Comparison of ENCODE assay signal across 9 mouse cellular contexts in genomic region chr10:20630122-20630521, GRCm38 (mm10).
DNase-seq lines count a peak whose midpoint lies in the region; ATAC-seq lines count a peak whose summit lies in the region.
"Had no signal": no experiment of that assay in that cellular context is flagged by ENCODE, and none has a peak within 500 bp of the region (broad histone marks: within the 10 kb centered on the region; RNA-seq: fewer than 3 reads in every experiment).

No protein-coding gene starts in this region.

- no peak overlapping the region for H3K9ac ChIP-seq in kidney, embryonic 15.5 days
- H3K9ac ChIP-seq: liver, embryonic 13.5 days had no signal

- no peaks in the 10 kb centered on the region for H3K27me3 ChIP-seq in kidney, embryonic 15.5 days
- H3K27me3 ChIP-seq: liver, embryonic 13.5 days had no signal

- no peak overlapping the region for H3K4me3 ChIP-seq in kidney, embryonic 15.5 days (replicated peaks)
- H3K4me3 ChIP-seq: liver, embryonic 13.5 days had no signal

- H3K4me1 ChIP-seq in kidney, embryonic 15.5 days, result no peaks in the 10 kb centered on the region

- no peaks in the 10 kb centered on the region for H3K9me3 ChIP-seq in kidney, embryonic 15.5 days (replicated peaks)
- H3K9me3 ChIP-seq: liver, embryonic 13.5 days had no signal

- H3K4me2 ChIP-seq in kidney, embryonic 15.5 days, result no peak overlapping the region
- H3K4me2 ChIP-seq: liver, embryonic 13.5 days had no signal

- no peak for ATAC-seq in kidney, embryonic 15.5 days (replicated peaks; ENCODE audit: low FRiP score)

- H3K27ac ChIP-seq in kidney, embryonic 15.5 days, result no peak overlapping the region
- H3K27ac ChIP-seq: liver, embryonic 13.5 days had no signal

- WGBS in kidney, embryonic 15.5 days, result 47% methylated on average over 7 of the region's 7 CpGs

- DNase-seq in cerebellum, postnatal 14 days, result peak; percentile 12 to 15
- DNase-seq in cerebellum, adult 18-20 months, result no peak
- peak; percentile 30 to 44 for DNase-seq in kidney, postnatal 4 days
- DNase-seq in fibroblast of lung, adult 2 months (ENCODE audit: low read depth), result peak; percentile 57
- peak; percentile 73 for DNase-seq in lung, postnatal 36 days
- no peak for DNase-seq in retina, embryonic 14.5 days (ENCODE audit: low spot score)
- no peak for DNase-seq in B cell, adult 2 months
- DNase-seq: liver, embryonic 13.5 days had no signal

- no peaks in the 10 kb centered on the region for H3K36me3 ChIP-seq in kidney, embryonic 15.5 days
- H3K36me3 ChIP-seq: liver, embryonic 13.5 days had no signal

Comparison
In these comparisons a context has a peak if more than half of its experiments do, and no peak if none do; other contexts are left out.
1. DNase-seq: peak in cerebellum, postnatal 14 days (2 of 2), kidney, postnatal 4 days (2 of 2), fibroblast of lung, adult 2 months (single experiment) and lung, postnatal 36 days (single experiment); none in cerebellum, adult 18-20 months (0 of 2), retina, embryonic 14.5 days (single experiment) and B cell, adult 2 months (0 of 2).